Mouse (Mus musculus): Measurements from ENCODE around the gene Depdc7.

DNA sequence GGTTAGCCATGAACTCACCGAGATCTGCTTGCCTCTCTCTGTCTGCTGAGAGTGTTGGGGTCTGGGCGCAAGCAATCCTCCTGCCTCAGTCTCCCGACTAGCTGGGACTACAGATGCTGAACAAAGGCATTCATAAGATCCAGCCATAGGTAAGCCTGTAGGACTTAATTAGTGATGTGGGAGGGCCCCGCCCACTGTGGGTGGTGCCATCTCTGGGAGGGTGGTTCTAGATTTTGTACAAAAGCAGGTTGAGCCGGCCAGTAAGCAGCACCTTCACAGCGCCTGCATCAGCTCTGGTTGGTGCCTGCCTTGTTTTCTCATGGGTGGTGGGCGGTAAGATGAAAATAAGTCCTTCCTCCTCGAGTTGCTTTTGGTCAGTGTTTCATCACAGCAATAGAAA lies 3.6 kb upstream of the Depdc7 start:
- TF ChIP-seq CTCF (IDR thresholded peaks at IDR 0.05; ENCODE audit: borderline replicate concordance, insufficient read depth, low read length) (no peak), POLR2A (IDR thresholded peaks at IDR 0.05; ENCODE audit: low read depth, low read length) (no peak)
